Mouse (Mus musculus) adrenal gland, postnatal 25 days (tissue): Measurements from ENCODE around the gene Rhox3a. TPM values are rescaled to one million over a fixed set of nuclear protein-coding genes. Genes with fewer than 3 reads are reported as not detected.
"Not testable (repeated sequence)": the region's sequence is repeated elsewhere in the genome, so short reads cannot be mapped to it uniquely, and the experiment has no call there.

ENCODE experiments used
- DNase-seq: peaks from one replicate; pipeline ENCODE4 v3.0.0; 2021; ENCODE audit warnings: mixed read lengths
- long read RNA-seq: library from polyadenylated mRNA; stranded (forward); transcript quantifications from one replicate; pipeline ENCODE4 v2.0.0, GENCODE M21; 2021
- total RNA-seq: library from RNA; stranded (reverse); gene quantifications from 2 replicates; pipeline ENCODE4 v1.2.3, GENCODE M21; 2021

The Rhox3a gene
- not detected in 2 replicates for total RNA-seq
- long read RNA-seq: 0 reads

GRCm38 (mm10) chrX:37249619-37250018 is at the start of gene Rhox3a:
Rhox3a (plus strand) TSS chrX:37249919.
- DNase-seq: not testable (repeated sequence)

- DNase-seq: no peak
These were observed 38.8 kb upstream of the Rhox3a start, which contains the start of gene Gm9 for GRCm38 (mm10) chrX:37210941-37211340. Gm9 (minus strand) TSS chrX:37211041.

GRCm38 (mm10) chrX:37222158-37222557 is 27.6 kb upstream of the Rhox3a start, which contains the start of gene Rhox1:
Rhox1 (minus strand) TSS chrX:37222258.
- not testable (repeated sequence) for DNase-seq

GRCm38 (mm10) chrX:37244676-37245075 is 5.0 kb upstream of the Rhox3a start, which contains the start of gene Rhox2a:
Rhox2a (plus strand) TSS chrX:37244976.
- DNase-seq: not testable (repeated sequence)

GRCm38 (mm10) chrX:37265038-37265437 is 15.3 kb downstream of the Rhox3a start, which contains the start of gene Rhox4a:
Rhox4a (plus strand) TSS chrX:37265338.
- DNase-seq: not testable (repeated sequence)

Other genes with a start within 250 kb of the Rhox3a start
- gene Sowahd, start 201.1 kb upstream of the Rhox3a start, total RNA-seq: not detected in 2 replicates
- gene Rpl39, start 164.5 kb upstream of the Rhox3a start, total RNA-seq: 532 and 613 TPM in 2 replicates
- gene Upf3b, start 139.6 kb upstream of the Rhox3a start, total RNA-seq: 18.1 and 21.2 TPM in 2 replicates
- gene Nkap, start 123.1 kb upstream of the Rhox3a start, total RNA-seq: 17.5 and 19.4 TPM in 2 replicates
- gene Akap14, start 81.1 kb upstream of the Rhox3a start, total RNA-seq: not detected in 2 replicates
- 378 and 382 TPM in 2 replicates for gene Ndufa1, start 58.8 kb upstream of the Rhox3a start, total RNA-seq
- 4.9 and 5.2 TPM in 2 replicates for gene Rnf113a1, start 58.7 kb upstream of the Rhox3a start, total RNA-seq
- not detected in 2 replicates for gene Gm9, start 38.9 kb upstream of the Rhox3a start, total RNA-seq
- not detected in 2 replicates for gene Rhox1, start 27.7 kb upstream of the Rhox3a start, total RNA-seq
- not detected in 2 replicates for gene Rhox2a, start 4.9 kb upstream of the Rhox3a start, total RNA-seq
- not detected in 2 replicates for gene Rhox4a, start 15.4 kb downstream of the Rhox3a start, total RNA-seq
- gene Rhox3a2, start 130.1 kb downstream of the Rhox3a start, total RNA-seq: not detected in 2 replicates
- gene Rhox4a2, start 140.9 kb downstream of the Rhox3a start, total RNA-seq: not detected in 2 replicates
- not detected in 2 replicates for gene Rhox2b, start 162.1 kb downstream of the Rhox3a start, total RNA-seq
- not detected in 2 replicates for gene Rhox4b, start 182.6 kb downstream of the Rhox3a start, total RNA-seq
- not detected in 2 replicates for gene Rhox2c, start 203.8 kb downstream of the Rhox3a start, total RNA-seq
- gene Rhox3c, start 208.7 kb downstream of the Rhox3a start, total RNA-seq: not detected in 2 replicates
- not detected in 2 replicates for gene Rhox4c, start 230.4 kb downstream of the Rhox3a start, total RNA-seq
- not detected in 2 replicates for gene Rhox2d, start 243.5 kb downstream of the Rhox3a start, total RNA-seq